Mouse (Mus musculus) spleen, adult 2 months (tissue): Measurements from ENCODE around the gene Coq9.
A peak's percentile ranks its signal among the peaks of the same experiment; 100 is the strongest.

Experiments
- CTCF ChIP-seq: fragments of 200-500 bp; IDR thresholded peaks from 2 replicates; pipeline ENCODE4 v1.5.1; 2011; ENCODE audit warnings: mild to moderate bottlenecking, inconsistent platforms; ENCODE audit not compliant: insufficient read depth, insufficient read length, insufficient replicate concordance; ENCODE audit errors: extremely low read depth
- POLR2A ChIP-seq: fragments of 200-500 bp; IDR thresholded peaks from 2 replicates; pipeline ENCODE4 v1.6.1; 2011; ENCODE audit warnings: low read depth, low read length, inconsistent platforms

DNA sequence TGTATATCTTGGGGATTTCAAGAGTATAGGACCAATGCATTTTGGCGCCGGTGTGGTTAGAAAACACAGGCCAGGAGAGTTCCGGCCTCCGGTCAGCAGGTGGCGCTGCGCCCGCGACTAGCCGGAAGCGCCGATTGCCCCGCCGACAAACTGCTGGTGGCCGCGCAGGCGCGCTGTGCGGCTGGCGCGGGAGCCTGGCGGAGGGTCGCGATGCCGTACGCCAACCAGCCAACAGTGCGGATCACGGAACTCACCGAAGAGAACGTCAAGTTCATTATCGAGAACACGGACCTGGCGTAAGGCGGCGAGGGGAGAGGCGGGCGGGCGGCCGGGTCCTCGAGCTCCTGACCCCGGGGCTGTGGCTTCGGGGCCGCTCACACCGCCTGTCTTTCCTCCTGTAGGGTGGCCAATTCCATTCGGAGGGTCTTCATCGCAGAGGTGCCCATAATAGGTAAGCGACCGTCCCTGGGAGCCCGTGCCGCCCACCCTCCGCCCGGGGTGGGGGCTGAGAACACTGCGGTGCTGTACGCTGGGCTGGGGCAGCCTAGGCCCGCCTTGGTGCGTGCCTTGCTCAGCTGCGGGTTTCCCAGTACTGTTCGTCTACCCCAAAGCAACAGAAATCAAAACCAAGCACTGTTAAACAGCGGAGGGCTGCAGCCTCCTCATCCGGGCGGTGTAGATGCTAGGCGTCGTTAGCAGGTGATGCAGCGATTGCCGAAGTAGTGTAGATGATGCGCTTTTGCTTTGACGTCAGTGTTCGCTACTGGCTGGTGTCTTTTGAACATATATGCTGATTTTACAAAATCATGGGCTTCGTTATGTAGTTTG is 19.4 kb downstream of the Coq9 start, which contains the start of gene Polr2c:
- peak; percentile 37; the same call in 1 of the 2 replicates for TF ChIP-seq POLR2A
- TF ChIP-seq CTCF, result peak; percentile 92
